Mouse (Mus musculus) CH12.LX (cell line): ENCODE results near the gene Herc6. TPM values are rescaled to one million over a fixed set of nuclear protein-coding genes. Genes with fewer than 3 reads are reported as not detected.
A peak's percentile ranks its signal among the peaks of the same experiment; 100 is the strongest.

ENCODE experiments used
- DNase-seq: peaks from one replicate; pipeline ENCODE4 v3.0.0-alpha.2; 2013; ENCODE audit errors: extremely low read depth
- H3K27ac ChIP-seq: 2 replicates; pipeline ENCODE4 v1.5.1; 2012; ENCODE audit warnings: low read depth, mild to moderate bottlenecking, control low read depth, moderate library complexity; ENCODE audit not compliant: insufficient read depth
- H3K27me3 ChIP-seq: replicated peaks from 2 replicates; pipeline ENCODE3; 2012; ENCODE audit warnings: inconsistent platforms
- H3K36me3 ChIP-seq, 2 experiments: replicated peaks in 1 of 2; 2 replicates each; pipeline versions ENCODE3 to v1.6.1; 2012; ENCODE audit warnings: inconsistent platforms in 1 of 2, low read length in 1 of 2, mild to moderate bottlenecking in 1 of 2, mixed read lengths in 1 of 2, moderate library complexity in 1 of 2; ENCODE audit not compliant: control insufficient read depth in 1 of 2, insufficient read depth in 1 of 2
- H3K4me1 ChIP-seq, 2 experiments: 2 replicates each; pipeline ENCODE4 v1.6.1; 2012; ENCODE audit warnings: inconsistent platforms in 1 of 2, moderate library complexity in 1 of 2; ENCODE audit not compliant: insufficient read depth in 2 of 2, control insufficient read depth in 1 of 2
- H3K4me2 ChIP-seq: 2 replicates; pipeline ENCODE4 v1.6.1; 2012; ENCODE audit warnings: low read depth, mild to moderate bottlenecking, control low read depth; ENCODE audit not compliant: poor library complexity, insufficient read depth, severe bottlenecking
- H3K4me3 ChIP-seq, 3 experiments: fragments of 150-350 bp in 1 of 3; sonication (generic) in 1 of 3; replicated peaks in 1 of 3; 2 replicates each; pipeline versions ENCODE3 to v1.5.1; 2011 to 2012; ENCODE audit warnings: low read depth in 2 of 3, low read length in 2 of 3, mild to moderate bottlenecking in 2 of 3, moderate library complexity in 2 of 3, control low read depth in 1 of 3, improper control_type of control experiment in 1 of 3, inconsistent platforms in 1 of 3, mixed read lengths in 1 of 3; ENCODE audit not compliant: poor library complexity in 1 of 3
- H3K79me2 ChIP-seq: replicated peaks from 2 replicates; pipeline ENCODE4 v1.6.1; 2012; ENCODE audit warnings: mild to moderate bottlenecking, moderate library complexity; ENCODE audit not compliant: control insufficient read depth, poor library complexity, insufficient read depth, severe bottlenecking; ENCODE audit errors: extremely low read depth
- H3K9ac ChIP-seq: 2 replicates; pipeline ENCODE4 v1.6.1; 2012; ENCODE audit warnings: low read depth, mild to moderate bottlenecking, control low read depth, moderate library complexity; ENCODE audit not compliant: insufficient read depth
- H3K9me3 ChIP-seq: replicated peaks from 2 replicates; pipeline ENCODE3; 2012; ENCODE audit warnings: low read length, inconsistent platforms, mixed read lengths
- CHD1 ChIP-seq: IDR thresholded peaks from 2 replicates; pipeline ENCODE4 v1.6.1; 2012; ENCODE audit warnings: low read depth, low read length, improper control_type of control experiment, inconsistent platforms
- CHD2 ChIP-seq: IDR thresholded peaks from 2 replicates; pipeline ENCODE4 v1.6.1; 2011; ENCODE audit warnings: low read length, improper control_type of control experiment
- CTCF ChIP-seq, 2 experiments: IDR thresholded peaks in 1 of 2; conservative IDR thresholded peaks in 1 of 2; 2 replicates each; pipeline ENCODE4 v1.5.1; 2011 to 2012; ENCODE audit warnings: low read depth in 2 of 2, low read length in 2 of 2, improper control_type of control experiment in 1 of 2, inconsistent platforms in 1 of 2, mild to moderate bottlenecking in 1 of 2, moderate library complexity in 1 of 2
- E2F4 ChIP-seq: IDR thresholded peaks from 2 replicates; pipeline ENCODE4 v1.6.1; 2011; ENCODE audit warnings: low read depth, low read length, improper control_type of control experiment; ENCODE audit not compliant: insufficient replicate concordance
- EP300 ChIP-seq: IDR thresholded peaks from 2 replicates; pipeline ENCODE4 v1.6.1; 2011; ENCODE audit warnings: low read length, improper control_type of control experiment
- GABPA ChIP-seq: IDR thresholded peaks from 2 replicates; pipeline ENCODE4 v1.6.1; 2012; ENCODE audit warnings: low read depth, low read length, improper control_type of control experiment, inconsistent platforms; ENCODE audit not compliant: insufficient replicate concordance
- IRF4 ChIP-seq: IDR thresholded peaks from 2 replicates; pipeline ENCODE4 v1.6.1; 2014; ENCODE audit warnings: low read depth, mild to moderate bottlenecking, inconsistent platforms, low read length, improper control_type of control experiment
- JUND ChIP-seq: conservative IDR thresholded peaks from 2 replicates; pipeline ENCODE4 v1.6.1; 2011; ENCODE audit warnings: low read depth, low read length, improper control_type of control experiment
- KAT2A ChIP-seq: IDR thresholded peaks from 2 replicates; pipeline ENCODE4 v1.6.1; 2012; ENCODE audit warnings: low read length, improper control_type of control experiment, inconsistent platforms; ENCODE audit not compliant: insufficient replicate concordance
- MAX ChIP-seq: IDR thresholded peaks from 2 replicates; pipeline ENCODE4 v1.6.1; 2011; ENCODE audit warnings: low read length, improper control_type of control experiment
- MAZ ChIP-seq: IDR thresholded peaks from 2 replicates; pipeline ENCODE4 v1.6.1; 2012; ENCODE audit warnings: low read depth, mild to moderate bottlenecking, inconsistent platforms, low read length, improper control_type of control experiment, moderate library complexity
- MEF2A ChIP-seq: IDR thresholded peaks from 2 replicates; pipeline ENCODE4 v1.6.1; 2014; ENCODE audit warnings: low read depth, mild to moderate bottlenecking, inconsistent platforms, low read length, improper control_type of control experiment, borderline replicate concordance
- MXI1 ChIP-seq: IDR thresholded peaks from 2 replicates; pipeline ENCODE4 v1.6.1; 2011; ENCODE audit warnings: mild to moderate bottlenecking, low read depth, low read length, improper control_type of control experiment
- MYC ChIP-seq: IDR thresholded peaks from 2 replicates; pipeline ENCODE4 v1.6.1; 2011; ENCODE audit warnings: low read depth, mild to moderate bottlenecking, improper control_type of control experiment, low read length
- NRF1 ChIP-seq: IDR thresholded peaks from 2 replicates; pipeline ENCODE4 v1.6.1; 2014; ENCODE audit warnings: low read depth, mild to moderate bottlenecking, inconsistent platforms, low read length, improper control_type of control experiment, moderate library complexity
- PAX5 ChIP-seq: IDR thresholded peaks from 2 replicates; pipeline ENCODE4 v1.6.1; 2012; ENCODE audit warnings: low read length, inconsistent platforms, mixed read lengths
- POLR2AphosphoS2 ChIP-seq: IDR thresholded peaks from 2 replicates; pipeline ENCODE4 v1.6.1; 2011; ENCODE audit warnings: low read depth, low read length, improper control_type of control experiment
- RAD21 ChIP-seq: IDR thresholded peaks from 2 replicates; pipeline ENCODE4 v1.6.1; 2011; ENCODE audit warnings: low read depth, mild to moderate bottlenecking, low read length, improper control_type of control experiment, moderate library complexity
- SIN3A ChIP-seq: IDR thresholded peaks from 2 replicates; pipeline ENCODE4 v1.6.1; 2012; ENCODE audit warnings: low read length, improper control_type of control experiment, inconsistent platforms
- SMC3 ChIP-seq: IDR thresholded peaks from 2 replicates; pipeline ENCODE4 v1.6.1; 2011; ENCODE audit warnings: low read depth, low read length, improper control_type of control experiment
- TBP ChIP-seq: conservative IDR thresholded peaks from 2 replicates; pipeline ENCODE4 v1.6.1; 2011; ENCODE audit warnings: low read depth, low read length, improper control_type of control experiment
- TCF12 ChIP-seq: IDR thresholded peaks from 2 replicates; pipeline ENCODE4 v1.6.1; 2014; ENCODE audit warnings: low read depth, mild to moderate bottlenecking, inconsistent platforms, low read length, improper control_type of control experiment
- UBTF ChIP-seq: IDR thresholded peaks from 2 replicates; pipeline ENCODE4 v1.6.1; 2012; ENCODE audit warnings: low read depth, mild to moderate bottlenecking, inconsistent platforms, low read length, improper control_type of control experiment, moderate library complexity
- USF1 ChIP-seq: IDR thresholded peaks from 2 replicates; pipeline ENCODE4 v1.6.1; 2014; ENCODE audit warnings: low read depth, mild to moderate bottlenecking, inconsistent platforms, low read length, improper control_type of control experiment
- ZC3H11A ChIP-seq: IDR thresholded peaks from 2 replicates; pipeline ENCODE4 v1.6.1; 2012; ENCODE audit warnings: low read depth, mild to moderate bottlenecking, inconsistent platforms, low read length, improper control_type of control experiment
- ZKSCAN1 ChIP-seq: IDR thresholded peaks from 2 replicates; pipeline ENCODE4 v1.6.1; 2012; ENCODE audit warnings: low read depth, inconsistent platforms, low read length, improper control_type of control experiment, borderline replicate concordance
- ZMIZ1 ChIP-seq: IDR thresholded peaks from 2 replicates; pipeline ENCODE4 v1.6.1; 2012; ENCODE audit warnings: low read depth, mild to moderate bottlenecking, inconsistent platforms, low read length, improper control_type of control experiment
- ZNF384 ChIP-seq: IDR thresholded peaks from 2 replicates; pipeline ENCODE4 v1.6.1; 2012; ENCODE audit warnings: low read depth, low read length, improper control_type of control experiment, inconsistent platforms
- dilution Hi-C: fragments of 300-500 bp; cut with MboI; formaldehyde crosslinking; loops from 2 replicates; pipeline ENCODE4 v1.14.3; 2020; ENCODE audit warnings: low sequenced_read_pairs; ENCODE audit not compliant: extremely low pct_unique_long_range_greater_than_20kb, extremely low pct_ligation_motif_present
- in situ Hi-C: fragments of 300-500 bp; cut with MboI; formaldehyde crosslinking; loops from 3 replicates; pipeline ENCODE4 v1.14.3; 2019; ENCODE audit warnings: low sequenced_read_pairs, low pct_ligation_motif_present, low pct_unique_long_range_greater_than_20kb, mixed read lengths
- polyA plus RNA-seq: library from polyadenylated mRNA; unstranded; fragments of >175 nt; gene quantifications from 2 replicates; pipeline ENCODE4 v1.2.1, GENCODE M21; 2012; ENCODE audit warnings: low read depth; ENCODE audit not compliant: insufficient read length
- total RNA-seq, 2 experiments: library from RNA; depleted of rRNA; stranded (reverse); fragments of 300-350 nt in 1 of 2; fragments of >200 nt in 1 of 2; gene quantifications; 2 replicates each; pipeline ENCODE4 v1.2.3; 2012 to 2014

Herc6 gene
- total and polyA plus RNA-seq, 3 experiments = 9.0 to 18.9 (median 14.4) TPM

GRCm38 (mm10) chr6:57534611-57535286 lies 46.1 kb upstream of the Herc6 start:
- Histone ChIP-seq H3K27ac (no peak overlapping the region; the same call in 1 of the 2 replicates), H3K27me3 (no peaks in the 10 kb centered on the region), H3K4me3 (peak overlapping the region; percentile 73 to 100 (median 74)), H3K4me2 (peak overlapping the region; percentile 52), H3K36me3 (no peaks in the 10 kb centered on the region), H3K9ac (peak overlapping the region; percentile 67), H3K4me1 (peaks cover 0 to 27% of the 10 kb centered on the region in 2 experiments; a peak in 2 of 4 replicates), H3K9me3 (no peaks in the 10 kb centered on the region), H3K79me2 (peaks cover 15% of the 10 kb centered on the region)
- dilution Hi-C loops (no loop called here), in situ Hi-C loops (no loop called here)
- TF ChIP-seq USF1 (no peak), TCF12 (0 out of 2 replicates have a peak, but pooled peaks have one; percentile 9), POLR2AphosphoS2 (no peak), MXI1 (peak; percentile 34; the same call in 1 of the 2 replicates), MYC (no peak), GABPA (no peak), MAX (no peak), CHD2 (no peak), SIN3A (0 out of 2 replicates have a peak, but pooled peaks have one; percentile 2), JUND (no peak), CHD1 (peak; percentile 44; the same call in 1 of the 2 replicates), ZNF384 (no peak), EP300 (no peak), PAX5 (no peak), TBP (no peak), UBTF (0 out of 2 replicates have a peak, but pooled peaks have one; percentile 44)
- peak; percentile 37 for DNase-seq

DNA sequence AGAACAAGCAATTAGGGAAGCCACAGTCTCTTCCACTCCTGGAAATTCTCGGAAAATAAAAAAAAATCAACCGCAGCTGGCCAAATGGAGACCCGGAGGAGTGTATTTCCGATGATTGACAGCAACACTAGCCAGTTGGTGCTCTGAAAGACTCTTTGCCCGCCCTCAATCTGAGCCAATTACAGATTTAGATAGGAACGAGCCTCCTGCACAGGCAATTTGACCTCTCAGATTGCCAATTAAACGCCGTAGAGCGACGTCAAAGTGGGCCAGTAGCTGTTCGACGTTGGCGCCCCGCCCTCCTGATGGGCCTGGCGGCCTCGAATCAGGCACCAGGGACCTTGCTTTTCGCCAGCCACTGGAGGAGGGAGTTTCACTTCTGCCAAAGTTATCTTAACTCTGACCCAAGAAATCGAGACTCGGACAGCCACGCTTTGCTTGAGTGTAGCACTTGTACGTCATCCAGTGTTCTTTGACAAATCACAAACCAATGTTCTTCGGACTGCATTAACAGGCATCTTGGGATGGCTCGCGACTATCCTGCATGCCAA lies 45.3 kb upstream of the Herc6 start, which contains the start of gene Ppm1k:
Gene Ppm1k, minus strand, starts transcription at position 83 of the 551 bp plus-strand sequence.
- Histone ChIP-seq H3K27ac (peak within 1 kb of the TSS; percentile 77), H3K9me3 (no peaks in the 10 kb centered on the region), H3K27me3 (no peaks in the 10 kb centered on the region), H3K4me2 (peak within 1 kb of the TSS; percentile 80), H3K9ac (peak within 1 kb of the TSS; percentile 87), H3K4me1 (peaks cover 0 to 20% of the 10 kb centered on the region in 2 experiments; a peak in 2 of 4 replicates), H3K79me2 (peaks cover 15% of the 10 kb centered on the region), H3K36me3 (no peaks in the 10 kb centered on the region), H3K4me3 (peak within 1 kb of the TSS; percentile 73 to 100 (median 74))
- DNase-seq = peak; percentile 99
- in situ Hi-C loops = no loop called here
- dilution Hi-C loops = no loop called here
- TF ChIP-seq RAD21 (no peak), JUND (no peak), USF1 (no peak), MYC (peak; percentile 60; the same call in 1 of the 2 replicates), ZKSCAN1 (no peak), TCF12 (0 out of 2 replicates have a peak, but pooled peaks have one; percentile 10), MEF2A (no peak), MAX (peak; percentile 56; the same call in 1 of the 2 replicates), MAZ (no peak), CTCF (conservative IDR thresholded peaks at IDR 0.05 in 1 of 2, IDR thresholded peaks at IDR 0.05 in 1 of 2; ENCODE audit: low read depth in 2 of 2, low read length in 2 of 2) (no peak), SIN3A (peak; percentile 20; the same call in 1 of the 2 replicates), E2F4 (0 out of 2 replicates have a peak, but pooled peaks have one; percentile 74), CHD2 (peak; percentile 80; the same call in 1 of the 2 replicates), IRF4 (peak; percentile 90), CHD1 (no peak), ZC3H11A (no peak), KAT2A (no peak), MXI1 (peak; percentile 10; the same call in 1 of the 2 replicates), ZMIZ1 (peak; percentile 63), SMC3 (no peak), NRF1 (peak; percentile 29; the same call in 1 of the 2 replicates), ZNF384 (peak; percentile 94)
